Mouse (Mus musculus): ENCODE data around the gene Mettl15.

- TF ChIP-seq EP300 (IDR thresholded peaks at IDR 0.05; ENCODE audit: low read depth) (no peak), CTCF (IDR thresholded peaks at IDR 0.05; ENCODE audit: low read depth) (no peak)
Observed at GRCm38 (mm10) chr2:109140330-109140729, 140.2 kb downstream of the Mettl15 start.

Measured in heart, postnatal 0 days (tissue).